Mouse (Mus musculus) adrenal gland, adult 18-20 months (tissue): ENCODE results near the gene Gm3646. TPM values are rescaled to one million over a fixed set of nuclear protein-coding genes. Genes with fewer than 3 reads are reported as not detected.

Experiments
- total RNA-seq, 2 experiments: library from RNA; stranded (reverse); gene quantifications; 1 replicate in 1 of 2; 2 replicates in 1 of 2; pipeline ENCODE4 v1.2.3; 2021

Gene Gm3646
- total RNA-seq, 2 experiments from 2014 or later = not detected

Other genes with a start within 250 kb of the Gm3646 start
- 10 to 100 TPM; 36.6 to 45.2 TPM for gene Rnf149, start 227.9 kb downstream of the Gm3646 start, total RNA-seq
- under 1 TPM; 0.35 to 0.36 TPM for gene Creg2, start 153.9 kb downstream of the Gm3646 start, total RNA-seq
- gene Rfx8, start 84.3 kb downstream of the Gm3646 start, total RNA-seq = not detected
- gene Map4k4, start 95.6 kb upstream of the Gm3646 start, total RNA-seq = 10 to 100 TPM; 90.2 to 98.0 TPM